Mouse (Mus musculus) c-Kit-positive CD71-negative TER-119-negative erythroid progenitor cells, embryonic 14.5 days (primary cell): ENCODE measurements around the gene Aplp1.
"Not testable (repeated sequence)": the region's sequence is repeated elsewhere in the genome, so short reads cannot be mapped to it uniquely, and the experiment has no call there.

Experiments used
- DNase-seq: peaks from one replicate; pipeline ENCODE4 v3.0.0-alpha.2; 2013; ENCODE audit warnings: low read depth

The Aplp1 gene

DNA sequence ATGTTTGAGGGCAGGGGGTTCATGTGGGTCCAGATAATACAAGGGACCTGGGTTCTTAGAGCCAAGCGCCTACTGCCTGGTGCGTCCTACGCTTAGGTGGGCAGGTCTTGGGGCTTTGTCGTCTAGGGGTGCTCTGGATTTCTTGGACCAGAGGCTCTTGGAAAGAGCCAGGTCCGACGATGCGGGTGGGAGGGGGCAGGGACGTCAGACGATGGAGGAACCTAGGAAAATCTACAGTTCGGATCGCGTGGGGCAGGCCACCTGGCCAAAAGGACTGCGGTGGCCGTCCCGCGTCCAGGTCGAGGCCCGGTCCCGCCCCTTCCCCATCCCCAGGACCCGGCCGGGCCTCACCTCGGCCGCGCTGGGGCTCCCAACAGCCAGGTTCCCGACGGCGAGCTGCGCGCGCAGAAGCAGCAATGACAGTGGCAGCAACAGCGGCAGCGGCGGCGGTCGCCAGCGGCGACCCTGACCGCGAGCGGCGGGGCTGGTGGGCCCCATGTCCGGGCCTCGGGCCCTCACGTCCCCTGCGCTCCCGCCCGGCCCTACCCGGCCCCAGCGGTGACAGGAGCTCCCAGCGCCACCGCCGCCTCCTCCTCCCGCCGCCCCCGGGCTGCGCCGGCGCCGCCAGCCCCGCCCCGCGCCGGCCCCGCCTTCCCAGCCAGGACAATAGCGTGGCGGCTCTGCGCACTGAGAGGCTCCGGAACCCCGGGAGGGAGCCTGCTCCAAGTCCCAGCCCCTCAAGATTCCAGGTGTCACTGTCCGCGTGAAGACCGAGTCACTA lies at the start of gene Aplp1:
Gene Aplp1 (minus strand): TSS at position 565 of the 781 bp plus-strand sequence.
- no peak for DNase-seq

DNA sequence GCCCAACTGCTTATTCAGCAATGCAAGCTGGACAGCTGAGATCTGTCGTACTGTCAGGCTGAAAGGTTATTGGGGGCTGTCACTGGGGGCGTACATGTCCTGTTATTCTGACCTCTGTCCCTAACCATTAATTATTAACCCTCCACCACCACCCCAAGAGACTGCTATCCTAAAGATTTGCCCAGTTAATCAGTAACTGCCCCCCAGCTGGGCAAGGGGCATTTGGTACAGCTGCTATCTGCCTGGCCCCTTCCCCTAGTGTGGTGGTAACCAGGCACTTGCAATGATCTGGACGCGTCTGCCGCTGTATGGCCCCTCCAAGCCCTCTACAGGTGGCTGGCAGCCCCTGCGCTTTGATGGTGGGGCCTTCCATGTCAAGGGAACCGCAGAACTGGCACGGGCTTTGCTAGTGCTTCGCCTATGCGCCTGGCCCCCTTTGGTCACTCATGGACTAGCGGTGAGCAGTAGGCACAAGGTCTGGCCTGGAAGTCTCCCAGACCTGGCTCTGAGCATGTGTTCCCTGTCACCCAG lies 48.1 kb upstream of the Aplp1 start, which contains the start of gene Prodh2:
Gene Prodh2 (plus strand): TSS at position 222 of the 531 bp plus-strand sequence.
- no peak for DNase-seq

DNA sequence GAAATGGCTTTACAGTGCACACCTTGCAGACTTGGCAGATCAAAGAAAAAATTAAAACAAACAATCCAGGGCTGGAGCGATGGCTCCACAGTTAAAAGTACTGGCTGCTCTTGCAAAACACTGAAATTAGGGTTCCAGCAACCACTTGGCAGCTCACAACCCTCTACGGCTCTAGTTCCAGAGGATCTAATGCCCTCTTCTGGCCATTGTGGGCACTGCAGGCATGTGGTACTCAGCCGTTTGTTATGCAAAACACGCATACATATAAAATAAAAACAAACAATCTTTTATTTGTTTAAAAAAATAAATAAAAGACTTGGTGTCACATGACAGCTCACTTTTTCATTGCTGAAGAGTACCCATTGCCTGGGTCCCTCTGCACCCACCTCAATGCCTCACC lies 47.4 kb upstream of the Aplp1 start:
- peak; percentile 72 for DNase-seq

DNA sequence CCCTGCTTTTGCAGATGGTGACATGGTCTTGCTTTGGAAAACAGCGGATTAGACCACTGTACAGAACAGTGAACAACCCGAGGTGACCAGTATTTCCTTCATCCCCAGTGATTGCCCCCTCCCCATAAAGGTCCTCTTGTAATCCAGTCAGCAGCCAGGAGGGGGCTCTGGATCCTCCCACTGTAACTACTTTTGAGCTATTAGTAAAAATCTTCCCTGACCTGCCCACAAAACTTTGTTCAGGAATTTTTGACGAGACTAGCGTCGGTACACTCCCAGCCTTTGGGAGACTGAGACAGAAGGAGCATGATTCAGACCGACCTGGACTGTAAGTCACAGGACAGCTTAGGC lies 45.6 kb upstream of the Aplp1 start:
- DNase-seq: no peak

DNA sequence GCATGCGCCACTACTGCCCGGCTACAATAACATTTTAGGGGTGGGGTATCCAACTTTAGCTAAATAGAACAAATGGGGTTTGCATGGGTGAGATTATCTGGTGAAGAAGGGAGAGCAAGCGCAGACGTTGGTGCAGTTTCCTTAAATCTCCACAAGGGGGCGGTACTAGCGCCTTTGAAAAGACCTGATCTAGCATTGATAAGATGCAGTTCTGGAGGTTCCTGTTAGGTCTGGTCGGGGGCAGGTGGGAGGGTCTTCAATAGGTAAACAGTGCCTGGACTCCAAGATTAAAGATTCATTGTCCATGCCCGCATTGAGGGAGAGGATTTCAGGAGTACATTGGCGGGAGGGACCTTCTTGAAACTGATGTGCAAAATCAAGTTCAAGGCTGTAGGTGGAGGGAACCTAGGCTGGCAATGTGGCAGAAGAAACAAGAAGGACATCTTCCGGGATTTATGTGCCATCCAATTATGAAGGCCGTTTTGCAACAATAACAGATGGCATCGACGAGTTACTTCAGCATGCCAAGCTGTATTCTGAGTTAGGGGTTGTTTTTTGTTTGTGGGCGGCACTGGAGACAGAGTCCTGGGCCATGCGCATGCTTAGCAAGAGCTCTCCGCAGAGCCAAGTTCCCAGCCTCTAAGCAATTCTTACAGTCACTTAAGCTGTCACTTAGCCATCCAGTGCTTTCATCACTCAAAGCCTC lies 45.1 kb upstream of the Aplp1 start:
- DNase-seq: peak; percentile 64

DNA sequence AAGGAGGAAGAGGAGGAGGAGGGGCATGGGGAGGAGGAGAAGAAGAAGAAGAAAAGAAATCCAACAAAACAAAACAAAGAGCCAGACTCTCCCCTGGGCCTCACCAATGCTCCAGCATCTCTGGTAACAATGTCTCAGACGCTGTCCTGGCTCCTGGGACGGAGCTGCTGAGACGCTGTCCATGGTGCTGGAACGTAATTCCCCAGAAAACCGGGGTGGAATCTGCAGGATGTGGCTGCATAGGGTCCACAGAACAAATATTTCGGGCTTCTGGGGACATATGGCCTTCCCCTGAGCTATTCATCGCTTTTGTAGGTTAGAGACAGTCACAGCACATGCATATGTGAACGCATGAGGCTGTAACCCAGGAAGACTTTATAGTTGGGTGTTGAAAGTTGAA lies 38.9 kb upstream of the Aplp1 start:
- DNase-seq: peak; percentile 33

DNA sequence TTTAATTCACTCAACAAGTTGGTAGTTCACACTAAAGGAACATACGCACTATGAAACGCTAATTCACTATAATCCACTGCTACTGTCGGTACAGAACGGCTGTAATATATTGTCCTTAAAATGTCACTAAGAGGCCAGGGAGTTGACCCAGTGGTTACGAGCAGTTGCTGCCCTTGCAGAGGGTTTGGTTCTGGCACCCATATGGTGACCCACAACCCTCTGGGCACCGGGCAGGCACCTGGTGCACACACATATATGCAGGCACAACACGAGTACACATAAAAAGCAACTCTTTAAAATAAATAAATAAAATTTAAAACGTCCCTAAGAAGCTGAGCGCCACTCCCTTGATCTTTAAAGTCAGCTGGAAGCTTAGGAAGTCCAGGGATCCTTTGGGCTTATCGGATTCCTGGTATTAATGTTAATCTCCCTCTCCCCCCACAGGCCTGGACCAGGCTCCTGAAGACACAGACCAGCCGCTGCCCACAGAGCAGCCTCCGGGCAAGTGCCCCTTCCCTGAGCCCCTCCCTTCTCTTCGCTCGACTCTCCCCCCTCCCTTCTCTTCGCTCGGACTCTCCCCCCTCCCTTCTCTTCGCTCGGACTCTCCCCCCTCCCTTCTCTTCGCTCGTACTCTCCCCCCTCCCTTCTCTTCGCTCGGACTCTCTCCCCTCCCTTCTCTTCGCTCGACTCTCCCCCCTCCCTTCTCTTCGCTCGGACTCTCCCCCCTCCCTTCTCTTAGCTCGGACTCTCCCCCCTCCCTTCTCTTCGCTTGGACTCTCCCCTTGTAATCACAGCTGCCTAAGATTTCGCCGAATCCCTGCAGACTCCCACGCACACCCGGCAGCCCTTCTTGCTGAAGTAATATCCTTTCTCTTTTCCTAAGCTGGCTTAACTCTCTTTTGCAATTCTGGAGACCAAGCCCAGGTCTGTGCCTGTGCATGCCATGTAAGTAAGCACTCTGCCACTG lies 32.4 kb upstream of the Aplp1 start:
- no peak for DNase-seq

DNA sequence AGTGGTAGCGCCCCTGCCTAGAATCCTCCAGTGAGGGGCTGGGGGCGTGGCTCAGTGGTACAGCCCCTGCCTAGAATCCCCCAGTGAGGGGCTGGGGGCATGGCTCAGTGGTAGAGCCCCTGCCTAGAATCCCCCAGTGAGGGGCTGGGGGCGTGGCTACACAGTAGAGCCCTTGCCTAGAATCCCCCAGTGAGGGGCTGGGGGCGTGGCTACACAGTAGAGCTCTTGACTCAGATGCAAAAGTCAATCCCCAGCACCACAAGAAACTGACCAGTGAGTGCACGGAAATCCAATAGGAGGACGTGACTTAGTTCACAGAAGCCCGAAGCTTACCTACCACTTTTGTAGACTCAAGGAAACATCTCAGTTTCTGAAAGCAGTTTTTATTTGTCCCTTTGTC lies 30.8 kb upstream of the Aplp1 start:
- DNase-seq: not testable (repeated sequence)

DNA sequence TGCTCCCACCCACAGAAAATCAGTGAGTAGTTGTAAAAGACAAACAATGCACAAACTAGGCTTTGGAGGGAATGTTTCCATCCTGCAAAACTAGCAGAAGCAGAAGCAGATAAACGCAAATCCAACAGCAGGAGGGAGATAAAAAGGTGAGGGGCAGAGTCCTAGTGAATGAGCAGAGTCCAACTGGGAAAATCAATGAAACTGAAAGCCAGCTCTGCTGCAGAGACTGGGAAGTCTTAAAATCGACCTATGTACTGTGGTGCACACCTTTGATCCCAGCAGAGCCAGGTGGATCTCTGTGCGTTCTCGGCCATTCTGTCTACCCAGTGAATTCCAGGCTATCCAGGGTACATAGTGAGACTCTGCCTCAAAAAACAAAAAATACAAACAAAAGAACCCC lies 29.7 kb upstream of the Aplp1 start:
- no peak for DNase-seq

DNA sequence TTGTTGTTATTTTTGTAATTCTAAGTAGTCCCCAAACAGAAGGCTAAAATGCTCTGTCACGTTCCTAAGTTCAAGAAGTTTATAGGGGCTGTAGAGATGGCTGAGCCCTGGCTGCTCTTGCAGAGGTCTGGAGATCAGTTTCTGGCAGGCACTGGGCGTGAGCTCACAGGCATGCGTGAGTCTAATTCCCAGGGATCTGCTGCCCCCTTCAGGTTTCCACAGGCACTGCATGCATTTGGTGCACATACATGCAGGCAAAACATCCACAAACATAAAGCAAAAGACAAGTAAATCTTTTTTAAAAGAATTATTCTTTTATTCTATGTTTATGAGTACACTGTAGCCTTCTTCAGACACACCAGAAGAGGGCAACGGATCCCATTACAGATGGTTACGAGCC lies 27.1 kb upstream of the Aplp1 start:
- DNase-seq: peak; percentile 34

DNA sequence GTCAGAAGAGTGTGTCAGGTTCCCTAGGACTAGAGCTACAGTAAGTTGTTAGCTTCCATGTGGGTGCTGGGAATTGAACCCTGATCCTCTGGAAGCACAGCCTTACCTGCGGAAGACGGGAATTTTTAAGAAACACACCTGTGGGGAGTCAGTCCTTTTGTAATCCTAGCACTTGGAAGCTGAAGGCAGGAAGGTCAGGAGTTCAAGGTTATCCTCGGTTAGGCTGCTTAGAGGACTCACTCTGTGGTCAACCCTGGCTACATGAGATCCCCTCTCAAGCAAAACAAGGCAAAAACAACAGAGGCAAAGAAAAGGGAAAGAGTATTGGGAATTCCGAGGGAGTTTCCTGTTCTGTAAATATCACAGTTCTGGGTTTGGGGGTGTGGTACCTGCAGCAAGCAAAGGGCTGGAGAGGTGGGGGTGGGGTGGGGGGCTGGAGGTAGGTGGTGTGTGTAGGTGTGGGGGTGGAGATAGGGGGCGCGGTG lies 19.5 kb upstream of the Aplp1 start:
- DNase-seq: no peak

DNA sequence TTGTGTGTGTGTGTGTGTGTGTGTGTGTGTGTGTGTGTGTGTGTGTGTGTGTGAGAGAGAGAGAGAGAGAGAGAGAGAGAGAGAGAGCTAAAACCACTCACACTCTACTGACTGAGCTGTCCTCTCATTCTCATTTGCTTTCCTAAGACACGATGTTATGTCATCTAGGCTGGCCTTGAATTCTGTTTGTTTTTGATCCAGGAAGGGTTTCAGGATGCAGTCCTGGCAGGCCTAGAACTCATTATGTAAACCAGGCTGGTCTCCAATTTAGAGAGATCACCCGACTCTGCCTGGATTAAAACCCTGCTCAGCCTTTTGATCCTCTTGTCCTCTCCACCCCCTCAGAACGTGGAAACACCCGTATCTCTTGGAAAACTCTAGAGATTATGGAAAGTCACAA lies 18.7 kb upstream of the Aplp1 start:
- DNase-seq: no peak

DNA sequence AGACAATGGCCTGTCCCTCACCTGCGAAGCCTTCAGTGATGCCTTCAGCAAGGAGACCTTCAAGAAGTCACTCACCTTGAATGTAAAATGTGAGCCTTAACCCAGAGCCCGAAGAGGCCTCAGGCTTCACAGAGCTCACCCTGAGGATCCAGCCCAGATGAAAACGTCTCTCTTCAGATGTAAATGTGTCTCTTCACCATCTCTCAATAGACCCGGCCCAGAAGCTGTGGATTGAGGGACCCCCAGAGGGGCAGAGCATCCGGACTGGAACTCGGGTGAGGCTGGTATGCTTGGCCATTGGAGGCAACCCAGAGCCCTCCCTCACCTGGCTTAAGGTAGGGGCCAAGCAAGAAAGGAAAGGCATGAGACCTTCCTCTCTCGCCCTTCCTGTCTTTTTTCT lies 18.2 kb upstream of the Aplp1 start:
- no peak for DNase-seq

DNA sequence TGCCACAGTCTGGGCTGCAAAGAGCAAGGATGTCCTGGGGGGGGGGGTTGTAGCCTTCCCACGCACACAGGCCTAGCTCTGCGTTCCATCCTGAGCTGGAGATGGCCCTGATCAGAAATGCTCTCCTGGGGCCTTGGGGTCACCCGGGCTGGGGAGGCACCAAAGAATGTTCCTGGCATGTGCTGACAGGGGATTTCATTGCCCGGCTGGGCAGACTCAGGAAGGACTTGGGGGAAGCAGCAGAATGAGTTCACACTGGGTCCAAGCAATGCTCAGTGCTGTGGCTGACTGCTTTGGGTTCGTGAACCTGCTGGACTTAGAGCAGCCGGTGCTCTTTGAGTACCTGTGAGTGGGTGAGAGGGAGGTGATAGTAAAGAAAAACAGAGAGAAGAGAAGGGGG lies 14.1 kb upstream of the Aplp1 start:
- DNase-seq: no peak

DNA sequence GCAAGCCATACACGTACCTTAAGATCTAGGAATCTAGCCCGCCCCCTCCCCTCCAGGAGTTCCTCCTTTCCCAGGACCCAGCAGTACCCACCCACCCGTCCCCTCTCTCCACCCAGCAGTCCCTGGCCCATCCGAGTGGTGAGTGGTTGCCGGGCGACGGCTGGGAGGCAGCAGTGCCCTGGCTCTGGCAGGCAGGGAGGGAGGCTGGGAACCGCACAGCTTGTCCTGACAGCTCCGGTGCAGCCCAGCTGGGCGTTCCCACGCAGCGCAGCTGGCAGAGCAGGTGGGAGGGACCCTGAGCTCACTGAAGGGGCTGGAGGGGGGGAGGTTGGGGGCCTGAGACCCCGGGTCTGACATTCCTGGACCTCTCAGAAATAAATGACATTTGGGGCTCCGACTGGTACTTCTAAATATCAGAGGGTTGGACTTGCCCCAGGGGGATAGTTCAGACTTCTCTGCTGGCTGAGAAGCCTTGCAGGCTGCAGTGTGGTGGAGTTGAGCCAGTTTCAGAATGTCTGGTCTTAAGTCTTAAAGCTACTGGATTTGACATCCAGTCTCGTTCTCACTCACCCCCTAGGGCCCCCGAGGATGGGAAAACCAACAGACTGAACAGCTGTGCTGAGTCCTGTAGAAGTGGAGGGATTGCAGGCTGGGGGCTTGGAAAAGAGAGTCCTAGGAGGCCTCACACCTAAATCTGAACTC lies 12.4 kb upstream of the Aplp1 start, which contains the start of the genes Kirrel2 and Nphs1:
Gene Kirrel2 (minus strand): TSS at position 62 of the 702 bp plus-strand sequence.
Gene Nphs1 (plus strand): TSS at position 687 of the 702 bp plus-strand sequence.
- DNase-seq: no peak

DNA sequence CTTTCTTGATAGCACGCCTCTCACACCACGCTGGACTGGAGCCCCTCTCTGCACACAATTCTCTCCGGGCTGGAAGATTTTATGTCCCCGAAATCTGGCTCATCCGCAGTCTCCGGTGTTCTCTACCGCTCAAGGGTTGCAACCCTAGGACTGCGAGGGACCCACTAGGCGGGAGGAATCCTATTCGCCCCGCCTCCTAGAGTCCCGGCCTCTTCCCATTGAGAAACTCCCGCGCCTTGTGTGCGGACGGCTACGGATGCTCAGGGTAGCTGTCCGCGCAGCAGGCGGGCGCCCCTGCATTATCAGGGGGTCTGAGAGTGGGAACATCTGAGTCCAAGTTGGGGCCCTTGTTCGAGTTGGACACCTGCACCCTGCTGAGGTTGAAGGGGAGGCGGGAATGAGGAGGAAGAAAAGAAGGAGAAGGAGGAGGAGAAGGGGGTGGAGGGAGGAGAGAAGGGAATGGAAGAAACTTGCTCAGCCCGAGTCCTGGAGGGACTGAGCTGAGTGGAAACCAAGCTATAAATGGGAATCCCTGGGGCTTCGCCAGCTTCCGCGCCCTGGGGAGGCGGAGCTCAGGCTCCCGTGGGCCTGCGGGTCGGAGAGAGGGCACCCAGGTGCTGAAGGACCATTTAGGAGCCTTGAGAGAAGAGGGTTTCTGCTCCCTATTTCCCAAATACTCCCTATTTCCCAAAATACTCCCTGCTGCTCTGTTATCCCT lies 11.7 kb upstream of the Aplp1 start:
- DNase-seq: no peak

DNA sequence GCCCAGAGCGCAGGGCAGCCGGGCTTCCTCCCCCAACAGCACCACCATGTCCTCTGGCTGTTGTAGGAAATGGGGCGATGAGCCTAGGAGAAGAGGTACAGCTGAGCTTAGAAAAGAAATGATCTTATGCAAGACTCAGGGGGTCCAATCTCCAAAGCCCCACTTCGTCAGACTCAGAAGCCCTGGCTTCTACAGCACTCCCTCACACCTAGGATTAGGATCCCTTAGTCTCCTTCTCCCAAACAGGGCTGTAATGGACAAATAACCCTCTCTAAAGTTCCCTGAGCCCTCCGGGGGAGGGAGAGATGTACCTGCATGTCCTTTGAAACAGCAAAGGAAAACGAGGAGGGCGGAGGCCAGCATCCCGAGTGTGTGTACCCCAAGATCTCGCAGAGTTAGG lies 11.2 kb upstream of the Aplp1 start:
- no peak for DNase-seq

DNA sequence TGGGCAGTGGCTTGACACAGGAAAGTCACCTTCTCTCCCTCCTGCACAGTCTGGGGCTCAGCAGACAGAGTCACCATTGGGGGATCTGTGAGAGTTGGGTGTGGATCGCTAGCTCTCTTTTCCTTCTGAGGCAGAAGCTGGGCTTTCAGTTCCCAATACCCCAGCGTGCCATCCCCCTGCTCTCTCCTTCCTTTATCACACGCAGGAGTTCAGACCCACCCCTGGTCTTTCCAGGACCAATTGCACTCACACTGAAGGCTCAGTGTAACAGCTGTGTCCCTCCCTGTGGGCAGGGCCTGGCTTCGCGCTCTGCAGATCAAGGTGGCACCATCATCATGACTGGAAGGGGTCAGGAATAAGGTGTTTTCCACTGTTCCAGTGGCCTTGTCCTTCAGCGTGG lies 8.9 kb upstream of the Aplp1 start:
- no peak for DNase-seq

DNA sequence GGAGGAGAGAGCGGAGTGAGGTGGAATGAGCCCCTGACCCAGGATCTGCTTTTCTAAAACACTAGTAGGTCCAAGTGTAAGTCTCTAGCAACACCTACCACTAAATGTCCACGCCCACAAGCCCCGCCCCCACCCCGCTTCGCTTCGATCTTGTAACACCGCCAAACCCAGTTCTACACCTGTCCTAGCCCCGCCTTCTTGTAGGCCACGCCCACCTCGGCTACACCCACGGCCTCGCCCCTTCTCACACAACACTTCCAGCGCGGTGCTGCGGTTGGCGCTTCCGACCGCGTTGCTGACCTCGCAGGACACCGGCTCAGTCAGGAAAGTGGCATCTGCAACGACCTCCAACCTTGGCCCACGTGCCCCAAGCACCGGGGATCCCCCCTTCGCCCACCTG lies 8.4 kb upstream of the Aplp1 start:
- DNase-seq: peak; percentile 43

DNA sequence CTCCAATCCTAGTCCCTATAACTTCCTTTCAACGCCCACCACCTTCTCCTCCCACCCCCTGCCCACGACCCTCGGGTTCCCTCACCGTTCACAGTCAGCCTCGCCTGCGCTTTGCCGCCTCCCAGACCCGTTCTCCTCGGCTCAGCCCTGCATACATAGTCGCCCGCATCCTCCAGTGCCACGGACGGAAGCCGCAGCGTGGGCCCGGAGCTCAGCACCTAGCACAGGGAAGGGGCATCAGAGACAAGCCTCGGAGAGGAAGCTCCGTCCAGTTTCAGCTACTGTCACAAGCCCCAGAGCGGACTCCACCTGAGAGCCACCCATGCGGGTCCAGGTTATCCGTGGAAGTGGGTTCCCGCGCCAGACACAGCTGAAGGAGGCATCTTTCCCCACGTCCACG lies 8.0 kb upstream of the Aplp1 start:
- no peak for DNase-seq

DNA sequence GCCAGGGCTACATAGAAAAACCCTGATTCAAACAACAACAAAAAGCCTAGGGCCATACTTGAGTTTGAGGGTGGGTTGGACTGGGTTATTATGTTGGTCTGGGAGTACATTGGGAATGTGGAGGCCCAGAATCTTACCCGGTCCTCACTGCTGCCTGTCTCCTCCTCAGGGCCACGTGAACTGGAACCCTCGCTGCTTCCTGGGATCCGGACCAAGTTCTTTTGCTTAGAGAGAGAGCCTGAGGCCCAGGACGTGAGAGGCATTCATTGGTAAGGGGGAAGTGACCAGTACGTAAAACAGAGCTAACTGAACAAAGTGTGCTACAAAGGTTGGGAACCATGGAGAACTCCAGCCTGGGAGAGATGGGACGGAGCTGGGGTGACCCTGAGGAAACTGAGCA lies 4.9 kb upstream of the Aplp1 start:
- DNase-seq: no peak
